Mouse (Mus musculus) testis, adult 2 months (tissue): Measurements from ENCODE around the gene Kif16b.

Source experiments
- CTCF ChIP-seq: fragments of 200-500 bp; IDR thresholded peaks from 2 replicates; pipeline ENCODE4 v1.5.1; 2012; ENCODE audit warnings: low read depth, mild to moderate bottlenecking, inconsistent platforms, low read length, moderate library complexity; ENCODE audit not compliant: control insufficient read depth, insufficient read depth, insufficient replicate concordance
- POLR2A ChIP-seq: fragments of 200-500 bp; IDR thresholded peaks from 2 replicates; pipeline ENCODE4 v1.6.1; 2012; ENCODE audit warnings: low read depth, mild to moderate bottlenecking, inconsistent platforms, low read length, moderate library complexity; ENCODE audit not compliant: control insufficient read depth

- TF ChIP-seq POLR2A (no peak), CTCF (no peak)
Measured at GRCm38 (mm10) chr2:142614535-142614934, 286.8 kb downstream of the Kif16b start.
